Mouse (Mus musculus) lung, postnatal 0 days (tissue): Measurements from ENCODE around the gene Cdadc1.

Source experiments
- CTCF ChIP-seq: IDR thresholded peaks from 2 replicates; pipeline ENCODE4 v1.5.1; 2016; ENCODE audit warnings: antibody characterized with exemption, mild to moderate bottlenecking
- EP300 ChIP-seq: IDR thresholded peaks from 2 replicates; pipeline ENCODE4 v1.6.1; 2016; ENCODE audit warnings: antibody characterized with exemption, mild to moderate bottlenecking, control low read depth

GRCm38 (mm10) chr14:59543956-59544355, 53.8 kb downstream of the Cdadc1 start:
- TF ChIP-seq CTCF (no peak), EP300 (no peak)
